Mouse (Mus musculus) kidney, adult 2 months (tissue): Measurements from ENCODE around the gene B4galnt2. TPM values are rescaled to one million over a fixed set of nuclear protein-coding genes. Genes with fewer than 3 reads are reported as not detected.

Experiments used
- DNase-seq: peaks from one replicate; pipeline ENCODE4 v3.0.0; 2021
- H3K27ac ChIP-seq: fragments of 200-500 bp; 2 replicates; pipeline ENCODE4 v1.5.1; 2012; ENCODE audit warnings: low read depth, low read length, control low read depth, inconsistent platforms; ENCODE audit not compliant: insufficient read depth
- H3K27me3 ChIP-seq: fragments of 200-500 bp; replicated peaks from 2 replicates; pipeline ENCODE4 v1.6.1; 2012; ENCODE audit warnings: mild to moderate bottlenecking, moderate library complexity, low read length, inconsistent platforms; ENCODE audit not compliant: control insufficient read depth, insufficient read depth
- H3K36me3 ChIP-seq: fragments of 200-500 bp; 2 replicates; pipeline ENCODE4 v1.6.1; 2012; ENCODE audit warnings: mild to moderate bottlenecking, moderate library complexity, low read length, inconsistent platforms; ENCODE audit not compliant: control insufficient read depth, insufficient read depth
- H3K4me1 ChIP-seq: fragments of 200-500 bp; 2 replicates; pipeline ENCODE4 v1.6.1; 2011; ENCODE audit warnings: low read length; ENCODE audit not compliant: control insufficient read depth, insufficient read depth
- H3K4me3 ChIP-seq: fragments of 200-500 bp; 2 replicates; pipeline ENCODE4 v1.5.1; 2011; ENCODE audit warnings: mild to moderate bottlenecking, low read depth, low read length, control low read depth; ENCODE audit not compliant: insufficient read depth
- CTCF ChIP-seq: fragments of 200-500 bp; conservative IDR thresholded peaks from 2 replicates; pipeline ENCODE4 v1.5.1; 2011; ENCODE audit warnings: low read depth, mild to moderate bottlenecking, control low read depth, low read length, moderate library complexity, mixed read lengths; ENCODE audit not compliant: insufficient read depth, insufficient read length
- POLR2A ChIP-seq: fragments of 200-500 bp; IDR thresholded peaks from one replicate; pipeline ENCODE4 v1.6.1; 2011; ENCODE audit warnings: low read depth, low read length, control low read depth
- WGBS: fragments of 180-500 bp; shearing (Covaris S2); methylation state at CpG from one replicate; pipeline ENCODE4 v1.1.7; 2018; 5-methylcytosine and 5-hydroxymethylcytosine counted together
- polyA plus RNA-seq: library from polyadenylated mRNA; depleted of rRNA; stranded (reverse); fragments of >200 nt; gene quantifications from 2 replicates; pipeline ENCODE4 v1.2.3, GENCODE M21; 2012

Gene B4galnt2
- polyA plus RNA-seq, 1 experiment = 0.38 TPM

GRCm38 (mm10) chr11:95853684-95854083 is 61.0 kb downstream of the B4galnt2 start:
- WGBS = 48% methylated on average over 5 of the region's 5 CpGs
- Histone ChIP-seq H3K27me3 (no peaks in the 10 kb centered on the region; the same call in 1 of the 2 replicates), H3K4me3 (no peak overlapping the region), H3K27ac (no peak overlapping the region), H3K36me3 (no peaks in the 10 kb centered on the region), H3K4me1 (no peaks in the 10 kb centered on the region)
- peak; percentile 83 for DNase-seq
- TF ChIP-seq POLR2A (no peak), CTCF (peak; percentile 94)

DNA sequence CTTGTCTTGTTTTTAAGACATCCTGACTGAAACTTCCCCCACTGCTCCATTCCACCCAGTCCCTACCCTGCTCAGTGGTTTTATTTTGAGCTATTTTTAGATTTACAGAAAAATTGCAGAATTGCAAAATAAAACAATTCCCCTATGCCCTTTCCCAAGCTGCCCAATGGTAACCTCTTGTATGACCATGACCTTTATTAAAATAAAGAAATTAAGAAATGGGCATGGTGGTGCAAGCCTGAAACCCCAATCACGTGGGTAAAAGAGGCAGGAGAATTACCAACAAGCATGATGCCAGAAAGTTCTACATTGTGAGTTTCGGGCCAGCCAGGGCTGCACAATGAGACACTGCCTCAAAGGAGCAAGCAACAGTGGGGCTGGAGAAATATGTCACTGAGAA is 63.8 kb downstream of the B4galnt2 start:
- Histone ChIP-seq H3K4me1 (no peaks in the 10 kb centered on the region), H3K4me3 (no peak overlapping the region), H3K36me3 (no peaks in the 10 kb centered on the region), H3K27me3 (no peaks in the 10 kb centered on the region; the same call in 1 of the 2 replicates), H3K27ac (no peak overlapping the region)
- no peak for DNase-seq
- no peak for TF ChIP-seq CTCF
- TF ChIP-seq POLR2A = no peak
- 83% methylated on average over 2 of the region's 2 CpGs for WGBS

GRCm38 (mm10) chr11:95844935-95845334 is 69.8 kb downstream of the B4galnt2 start:
- no peak for DNase-seq

DNA sequence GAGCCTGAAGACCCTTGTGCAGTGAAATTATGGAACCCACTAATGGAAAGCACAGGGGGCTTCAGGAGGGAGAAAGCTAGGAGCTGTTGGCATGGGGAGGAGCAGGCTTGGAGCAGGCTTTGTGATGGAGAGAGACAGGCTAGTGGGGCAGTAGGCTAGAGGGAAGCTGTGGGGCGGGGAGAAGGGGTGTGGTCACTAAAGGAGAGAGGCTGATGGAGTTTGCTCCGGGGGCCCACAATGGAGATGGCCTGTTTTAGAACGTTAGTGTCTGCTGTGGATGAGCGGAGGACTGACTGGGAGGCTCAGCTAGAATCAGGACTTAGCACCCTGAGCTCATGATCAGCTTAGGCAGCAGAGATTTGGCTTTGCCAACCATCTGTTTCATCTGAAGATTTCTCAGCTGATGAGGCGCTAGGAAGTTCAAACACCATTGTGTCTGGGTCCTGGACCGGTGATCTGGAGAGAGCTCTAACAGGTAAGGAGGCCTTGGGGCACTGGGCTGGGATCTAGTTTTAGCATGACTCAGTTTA is 71.2 kb downstream of the B4galnt2 start:
- H3K4me3 ChIP-seq = peak overlapping the region; percentile 33
- TF ChIP-seq POLR2A = no peak
- TF ChIP-seq CTCF = no peak

More at GRCm38 (mm10) chr11:95844935-95845334, 69.8 kb downstream of the B4galnt2 start:
- H3K36me3 ChIP-seq = no peaks in the 10 kb centered on the region
- no peaks in the 10 kb centered on the region for H3K27me3 ChIP-seq
- H3K27ac ChIP-seq = no peak overlapping the region
- WGBS = 76% methylated on average over 4 of the region's 4 CpGs
- no peak overlapping the region for H3K4me3 ChIP-seq
- H3K4me1 ChIP-seq = no peaks in the 10 kb centered on the region
- TF ChIP-seq CTCF (no peak), POLR2A (no peak)

GRCm38 (mm10) chr11:95842953-95843352 is 71.7 kb downstream of the B4galnt2 start:
- 61% methylated on average over 5 of the region's 5 CpGs for WGBS
- Histone ChIP-seq H3K4me3 (peak overlapping the region; percentile 33), H3K36me3 (no peaks in the 10 kb centered on the region), H3K27ac (peak overlapping the region; percentile 88), H3K27me3 (no peaks in the 10 kb centered on the region), H3K4me1 (no peaks in the 10 kb centered on the region)
- peak; percentile 61 for DNase-seq
- TF ChIP-seq POLR2A (no peak), CTCF (no peak)

More for the DNA sequence above, 71.2 kb downstream of the B4galnt2 start:
- Histone ChIP-seq H3K27me3 (no peaks in the 10 kb centered on the region), H3K4me1 (no peaks in the 10 kb centered on the region), H3K27ac (peak overlapping the region; percentile 88), H3K36me3 (no peaks in the 10 kb centered on the region)
- DNase-seq = peak; percentile 32
- 59% methylated on average over 6 of the region's 6 CpGs for WGBS

DNA sequence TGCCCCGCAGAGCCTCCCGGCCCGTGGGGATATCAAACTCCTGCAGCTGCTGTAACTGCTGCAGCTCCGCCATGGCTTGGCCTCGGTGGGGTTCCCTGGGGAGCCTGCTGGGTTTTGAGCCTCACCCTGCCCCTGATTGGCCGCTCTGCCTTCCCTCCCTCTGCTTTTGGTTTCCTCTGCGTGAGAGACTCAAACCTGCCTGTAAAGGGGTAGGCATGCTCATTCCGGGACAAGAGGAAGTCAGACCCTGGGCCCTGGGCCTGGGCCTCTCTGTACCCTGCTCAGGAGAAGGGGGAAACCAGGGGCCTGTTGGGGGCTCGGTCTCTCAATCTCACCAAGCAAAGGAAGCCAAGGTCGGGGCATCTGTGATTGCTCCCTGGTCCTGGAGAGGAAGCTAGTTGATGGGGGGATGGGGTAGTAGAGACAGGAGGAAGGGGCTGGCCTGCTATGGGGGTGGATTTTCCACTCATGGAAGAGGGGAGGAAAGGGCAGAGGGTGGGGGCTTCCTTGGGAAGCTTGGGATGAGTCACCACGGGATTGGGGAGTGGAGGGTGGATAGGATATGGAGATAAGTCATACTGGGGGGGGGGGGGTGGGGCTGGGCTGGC is 72.5 kb downstream of the B4galnt2 start, which contains the start of gene Abi3:
Gene Abi3, minus strand, starts transcription at position 403 of the 608 bp plus-strand sequence.
- Histone ChIP-seq H3K27me3 (no peaks in the 10 kb centered on the region), H3K4me3 (peak within 1 kb of the TSS; percentile 62), H3K4me1 (peaks cover 2% of the 10 kb centered on the region; the same call in 1 of the 2 replicates), H3K36me3 (no peaks in the 10 kb centered on the region), H3K27ac (peak within 1 kb of the TSS; percentile 88)
- TF ChIP-seq POLR2A = peak; percentile 33
- no peak for TF ChIP-seq CTCF
- DNase-seq = peak; percentile 81
- WGBS = 27% methylated on average over 11 of the region's 11 CpGs

- TF ChIP-seq POLR2A (no peak), CTCF (no peak)
- no peaks in the 10 kb centered on the region for H3K36me3 ChIP-seq
- 57% methylated on average over 10 of the region's 10 CpGs for WGBS
- no peak for DNase-seq
- peak overlapping the region; percentile 62 for H3K4me3 ChIP-seq
- H3K4me1 ChIP-seq = peaks cover 3% of the 10 kb centered on the region; the same call in 1 of the 2 replicates
- H3K27me3 ChIP-seq = no peaks in the 10 kb centered on the region
- peak overlapping the region; percentile 88 for H3K27ac ChIP-seq
These were observed 73.2 kb downstream of the B4galnt2 start for GRCm38 (mm10) chr11:95841498-95841830.
